Mouse (Mus musculus): Measurements from ENCODE around the gene Tmem221.

DNA sequence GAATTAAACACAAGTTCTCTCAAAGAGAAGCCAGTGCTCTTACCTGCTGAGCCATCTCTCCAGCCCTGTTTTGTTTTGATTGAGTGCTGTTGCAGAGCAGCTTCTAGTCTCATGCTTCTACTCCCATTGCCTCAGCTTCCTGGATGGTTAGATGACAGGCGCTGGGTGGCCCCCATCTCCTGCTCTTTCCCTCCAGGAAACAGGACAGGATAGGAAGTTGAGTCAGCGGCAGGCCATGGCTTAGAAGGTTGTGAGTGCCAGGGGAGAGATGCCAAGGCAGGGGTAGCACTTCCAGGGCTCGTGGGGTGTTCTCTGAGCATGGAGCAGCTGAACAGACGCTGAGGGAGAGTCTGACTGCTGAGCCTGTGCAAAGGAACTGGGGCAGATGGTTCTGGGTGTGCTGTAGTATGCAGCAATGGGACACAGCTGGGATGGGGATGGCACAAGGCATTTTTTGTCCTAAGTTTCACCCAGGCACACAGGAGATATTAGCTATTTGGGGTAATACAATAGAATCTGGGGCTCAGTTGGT, 19.3 kb upstream of the Tmem221 start:
- TF ChIP-seq CTCF (IDR thresholded peaks at IDR 0.05; ENCODE audit: insufficient read depth, low read length) (no peak), POLR2A (IDR thresholded peaks at IDR 0.05; ENCODE audit: borderline replicate concordance, extremely low read depth, low read depth, low read length) (no peak)

All from lung, adult 2 months (tissue).